Mouse (Mus musculus) fibroblast of lung, adult 2 months (primary cell): ENCODE data around the gene Man1b1.

Source experiments
- DNase-seq: peaks from one replicate; pipeline ENCODE4 v3.0.0-alpha.2; 2011; ENCODE audit warnings: low read depth

The Man1b1 gene

DNA sequence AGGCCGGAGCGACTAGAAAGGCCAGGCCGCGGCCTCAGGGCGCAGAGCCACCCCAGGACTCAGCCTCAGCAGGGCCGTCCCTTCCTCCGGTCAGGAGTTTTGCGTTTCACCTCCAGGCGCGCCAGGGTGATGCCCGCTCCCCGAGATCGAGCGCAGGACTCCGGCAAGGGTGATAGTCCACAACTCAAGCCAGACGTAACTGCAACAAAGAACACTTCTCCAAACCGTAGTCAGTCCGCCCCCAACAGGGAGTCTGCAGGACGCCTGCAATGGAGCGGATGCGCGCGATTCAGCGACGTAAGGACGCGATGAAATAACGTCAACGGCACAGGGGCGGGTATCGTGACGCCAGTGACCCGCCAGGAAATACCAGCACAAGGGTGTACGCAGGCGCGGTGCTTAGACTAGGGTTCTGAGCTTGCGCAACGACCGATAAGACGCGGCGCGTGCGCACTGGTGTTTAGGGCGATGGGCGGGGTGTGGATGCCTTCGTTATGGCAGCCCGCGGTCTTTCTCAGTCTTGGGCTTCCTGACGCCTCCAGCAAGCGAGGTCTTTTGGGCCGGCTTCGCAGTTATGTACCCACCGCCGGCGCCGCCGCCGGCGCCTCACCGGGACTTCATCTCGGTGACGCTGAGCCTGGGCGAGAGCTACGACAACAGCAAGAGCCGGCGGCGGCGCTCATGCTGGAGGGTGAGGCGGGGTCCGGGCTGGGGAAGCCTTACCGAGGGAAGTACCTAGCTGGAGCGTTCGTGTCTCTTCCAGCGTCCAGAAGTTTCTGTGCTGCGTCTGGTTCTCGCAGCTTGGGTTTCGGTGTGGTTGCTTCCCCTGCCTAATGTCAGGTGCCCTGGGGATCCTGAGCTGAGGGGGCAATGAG is at the start of gene Man1b1:
Gene Man1b1, plus strand, starts transcription at position 53 of the 875 bp plus-strand sequence.
- DNase-seq, result peak; percentile 98

- DNase-seq, result no peak
Observed at GRCm38 (mm10) chr2:25285551-25285950, 46.6 kb upstream of the Man1b1 start.

DNA sequence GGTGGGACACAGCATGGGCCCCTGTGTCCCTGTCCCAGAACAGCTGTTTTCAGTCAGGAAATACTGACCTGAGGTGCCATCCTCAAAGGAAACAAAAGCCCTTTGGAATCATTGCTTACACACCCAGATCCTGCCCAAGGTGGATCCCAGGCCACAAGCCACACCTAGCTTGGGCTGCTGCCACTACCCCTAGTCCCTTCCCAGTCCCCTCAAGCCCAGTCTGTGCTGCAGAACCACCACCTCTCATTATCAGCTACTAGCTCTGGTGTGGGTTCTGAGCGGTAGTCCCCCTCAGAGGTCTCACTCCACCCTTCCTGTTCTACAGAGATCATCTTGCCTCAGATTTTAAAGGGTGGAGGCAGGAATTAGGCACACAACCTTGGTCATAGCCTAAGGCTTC is 45.8 kb upstream of the Man1b1 start:
- no peak for DNase-seq

DNA sequence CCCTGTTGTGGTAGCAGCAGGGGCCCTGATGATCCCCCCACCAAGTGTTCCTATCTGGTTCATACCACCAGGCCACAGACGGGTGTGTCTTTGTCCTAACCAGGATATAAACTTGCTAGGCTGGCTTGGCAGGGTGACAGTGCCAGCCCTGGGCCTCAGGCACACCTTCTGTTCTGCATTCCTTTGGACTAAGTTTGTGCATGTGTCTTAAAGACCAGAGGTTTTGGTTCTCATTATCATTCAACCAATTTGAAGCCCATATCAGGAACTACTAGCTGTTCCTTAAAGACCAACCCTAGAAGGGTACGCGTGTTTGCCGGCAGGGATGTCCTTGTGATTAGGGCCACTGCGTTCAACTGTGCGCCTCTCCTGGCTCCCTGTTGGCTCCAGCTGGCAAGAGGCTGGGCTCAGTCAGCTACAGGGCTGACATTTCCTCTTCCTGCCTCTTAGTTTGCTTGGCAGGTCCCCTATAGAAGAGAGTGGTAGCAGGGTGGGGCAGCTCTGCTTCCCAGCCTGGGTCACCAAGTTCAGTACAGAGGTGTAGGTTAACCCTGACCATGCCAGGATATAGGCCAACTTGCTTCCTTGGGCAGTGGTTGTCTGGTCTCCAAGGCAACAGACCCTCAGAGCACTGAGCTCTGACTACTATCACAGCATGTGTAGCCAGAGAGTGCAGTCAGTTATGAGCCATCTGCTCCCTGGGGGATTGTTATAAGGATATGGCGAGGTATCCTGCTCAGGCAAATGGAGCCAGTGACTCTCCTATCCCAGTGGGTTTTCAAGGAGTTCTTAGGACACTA is 45.1 kb upstream of the Man1b1 start:
- DNase-seq, result no peak

DNA sequence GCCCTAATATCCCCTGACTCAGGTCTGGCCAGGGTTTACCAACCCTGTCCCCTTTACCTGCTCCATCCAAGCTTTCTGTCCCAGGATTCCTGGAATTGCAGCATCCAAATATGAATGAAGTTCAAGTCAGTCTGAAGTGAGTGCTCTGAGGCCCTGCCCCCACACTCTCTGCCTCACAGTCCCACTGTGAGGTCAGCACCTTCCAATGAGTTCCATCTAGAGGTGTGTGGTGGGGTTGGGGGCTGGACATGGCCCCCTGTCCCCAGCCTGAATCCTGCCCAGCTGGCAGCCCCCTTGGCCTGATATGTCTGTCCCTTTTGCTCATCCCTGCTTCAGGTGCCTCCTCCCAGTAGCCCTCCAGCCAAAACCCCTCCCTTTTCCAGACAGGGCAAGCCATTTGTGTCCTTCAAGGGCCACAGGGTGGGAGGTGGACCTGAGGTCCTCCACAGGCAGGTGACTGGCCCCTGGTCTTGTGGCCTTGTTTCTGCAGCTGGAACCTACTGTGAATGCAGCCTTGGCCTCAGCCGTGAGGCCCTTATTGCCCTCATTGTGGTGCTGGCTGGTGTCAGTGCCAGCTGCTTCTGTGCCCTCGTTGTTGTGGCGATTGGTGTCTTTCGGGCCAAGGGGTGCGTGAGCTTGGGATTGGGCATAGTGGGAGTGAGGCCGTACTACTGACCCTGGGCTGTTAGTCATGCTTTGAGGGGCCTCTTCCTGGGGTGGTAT is 44.0 kb upstream of the Man1b1 start, which contains the start of gene Tmem210:
Gene Tmem210, plus strand, starts transcription at position 219 of the 723 bp plus-strand sequence.
- no peak for DNase-seq

DNA sequence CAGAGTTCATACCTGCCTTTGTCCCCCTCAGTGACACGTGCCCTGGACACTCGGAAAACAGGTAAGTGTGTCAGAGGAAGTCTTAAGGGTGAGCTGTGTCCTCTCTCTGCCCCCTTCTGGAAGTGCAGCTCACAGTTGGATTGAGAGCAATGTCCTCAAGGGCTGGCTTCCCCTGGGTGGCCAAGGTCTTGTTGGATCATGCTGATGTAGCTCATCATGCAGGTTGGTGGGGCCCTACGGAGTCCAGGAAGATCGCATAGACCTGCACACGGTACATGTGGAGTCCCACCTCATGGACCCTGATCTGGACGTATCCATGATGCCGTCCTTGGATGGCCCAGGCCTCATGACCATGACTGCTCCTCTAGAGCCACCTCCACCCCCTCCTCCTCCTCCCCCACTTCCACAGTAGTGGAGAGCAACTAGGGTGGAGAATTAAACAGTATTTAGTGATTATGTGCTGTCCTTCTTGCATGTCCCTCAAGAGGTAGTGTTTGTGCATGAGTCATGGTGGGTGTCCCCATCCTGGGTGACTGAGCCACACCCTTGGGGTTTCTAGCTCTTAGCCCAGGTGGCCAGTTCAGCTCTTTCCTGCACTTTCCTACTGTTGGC is 43.3 kb upstream of the Man1b1 start:
- DNase-seq, result no peak

DNA sequence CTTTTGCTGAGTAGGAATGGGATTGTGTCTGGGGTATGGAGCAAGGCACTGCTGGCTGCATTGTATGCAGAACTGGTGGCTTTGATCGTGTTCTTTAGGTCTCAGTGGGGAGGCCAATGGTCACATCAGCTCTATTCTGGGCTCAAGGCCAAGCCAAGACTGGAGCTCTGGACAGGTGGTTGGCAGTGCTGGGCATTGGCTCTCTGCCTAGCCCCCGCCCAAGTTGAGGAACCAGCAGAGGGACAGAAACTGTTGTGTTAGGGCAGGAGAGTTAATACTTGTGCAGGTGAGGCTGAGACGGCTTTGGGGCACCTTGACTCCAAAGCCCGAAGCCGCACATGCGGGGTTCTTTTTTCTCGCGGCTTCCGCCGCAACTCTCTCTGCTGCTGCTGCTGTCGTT is 42.5 kb upstream of the Man1b1 start, which contains the start of gene Lrrc26:
Gene Lrrc26, plus strand, starts transcription at position 265 of the 400 bp plus-strand sequence.
- no peak for DNase-seq

DNA sequence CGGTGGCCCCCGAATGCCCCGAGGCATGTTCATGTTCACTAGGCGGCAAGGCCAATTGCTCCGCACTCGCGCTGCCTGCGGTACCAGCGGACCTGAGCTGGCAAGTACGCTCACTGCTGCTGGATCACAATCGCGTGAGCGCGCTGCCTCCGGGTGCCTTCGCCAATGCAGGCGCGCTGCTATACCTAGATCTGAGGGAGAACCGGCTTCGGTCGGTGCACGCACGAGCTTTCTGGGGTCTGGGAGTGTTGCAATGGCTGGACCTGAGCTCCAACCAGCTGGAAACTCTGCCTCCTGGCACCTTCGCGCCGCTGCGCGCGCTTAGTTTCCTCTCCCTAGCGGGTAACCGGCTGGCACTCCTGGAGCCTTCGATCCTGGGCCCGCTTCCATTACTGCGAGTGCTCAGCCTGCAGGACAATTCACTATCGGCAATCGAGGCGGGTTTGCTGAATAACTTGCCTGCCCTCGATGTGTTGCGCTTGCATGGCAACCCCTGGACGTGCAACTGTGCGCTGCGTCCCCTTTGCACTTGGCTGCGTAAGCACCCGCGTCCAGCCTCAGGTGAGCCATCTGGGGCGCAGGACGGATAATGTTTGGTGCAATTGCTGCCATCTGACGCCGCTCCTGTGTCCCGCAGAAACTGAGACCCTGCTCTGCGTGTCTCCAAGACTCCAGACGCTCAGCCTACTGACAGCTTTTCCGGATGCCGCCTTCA is 41.9 kb upstream of the Man1b1 start:
- DNase-seq, result no peak

- DNase-seq, result no peak
Observed at GRCm38 (mm10) chr2:25290816-25291130, 41.4 kb upstream of the Man1b1 start.

GRCm38 (mm10) chr2:25291184-25292053 is 40.7 kb upstream of the Man1b1 start:
- DNase-seq, result no peak

DNA sequence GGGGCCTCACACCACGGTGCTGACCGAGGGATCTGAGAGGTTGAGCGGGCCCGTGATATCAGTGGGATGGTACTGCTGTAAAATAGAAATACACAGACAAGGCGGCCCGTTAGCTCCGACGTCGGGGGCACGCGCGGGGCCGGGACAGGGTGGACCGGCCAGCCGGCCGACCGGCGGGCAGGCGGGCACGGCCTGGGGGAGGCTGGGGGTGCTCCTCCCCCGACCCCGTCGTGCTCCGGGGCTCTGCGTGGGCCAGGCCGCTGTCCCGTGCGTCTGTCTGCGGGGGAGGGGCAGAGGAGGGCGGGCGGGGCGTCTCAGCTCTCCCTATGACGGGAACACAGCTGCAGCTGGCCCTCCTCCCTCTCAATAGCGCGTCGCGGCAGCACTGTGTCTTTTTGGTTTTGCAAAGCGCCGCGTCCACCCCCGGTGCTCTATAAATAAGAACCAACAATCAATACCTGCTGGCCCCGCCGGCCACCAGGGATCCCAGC is 40.0 kb upstream of the Man1b1 start:
- no peak for DNase-seq

DNA sequence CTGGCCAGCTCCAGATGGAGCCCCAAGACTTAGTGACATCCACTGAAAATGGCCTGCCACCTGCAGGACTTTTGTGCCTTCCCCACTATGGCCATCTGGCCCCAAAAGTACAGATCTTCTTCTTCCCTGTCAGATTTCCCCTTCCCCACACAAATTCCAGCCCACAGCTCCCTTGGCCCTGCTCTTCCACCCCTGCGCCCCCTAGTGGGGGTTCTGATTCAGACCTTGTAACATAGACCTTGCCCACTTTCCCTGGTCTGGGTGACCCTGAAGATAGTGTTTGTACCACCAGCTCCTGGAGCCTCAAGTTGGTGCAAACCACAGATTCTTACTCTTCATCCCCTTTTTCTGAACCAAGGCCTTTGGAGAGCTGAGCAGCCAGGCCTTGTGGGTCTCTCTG is 39.3 kb upstream of the Man1b1 start:
- no peak for DNase-seq

GRCm38 (mm10) chr2:25293706-25294105 is 38.4 kb upstream of the Man1b1 start:
- DNase-seq, result no peak

DNA sequence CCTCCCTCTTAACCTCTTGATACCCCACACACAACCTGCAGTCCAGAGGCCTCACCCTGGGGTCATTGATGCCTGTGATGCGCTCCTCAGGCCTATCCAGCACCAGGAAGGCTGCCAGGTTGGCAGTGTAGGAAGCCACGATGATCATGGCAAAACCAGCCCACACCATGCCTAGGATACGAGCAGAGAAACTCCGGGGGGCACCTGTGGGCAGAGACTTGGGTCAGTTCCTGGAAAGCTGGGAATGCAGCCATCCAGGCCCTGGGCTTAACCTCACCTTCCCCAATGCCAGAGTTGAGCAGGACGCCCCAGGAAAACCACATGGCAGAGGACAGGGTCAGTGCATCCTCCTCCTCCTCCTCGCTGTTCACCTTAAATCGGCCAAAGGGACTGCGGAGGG is 35.0 kb upstream of the Man1b1 start:
- no peak for DNase-seq

DNA sequence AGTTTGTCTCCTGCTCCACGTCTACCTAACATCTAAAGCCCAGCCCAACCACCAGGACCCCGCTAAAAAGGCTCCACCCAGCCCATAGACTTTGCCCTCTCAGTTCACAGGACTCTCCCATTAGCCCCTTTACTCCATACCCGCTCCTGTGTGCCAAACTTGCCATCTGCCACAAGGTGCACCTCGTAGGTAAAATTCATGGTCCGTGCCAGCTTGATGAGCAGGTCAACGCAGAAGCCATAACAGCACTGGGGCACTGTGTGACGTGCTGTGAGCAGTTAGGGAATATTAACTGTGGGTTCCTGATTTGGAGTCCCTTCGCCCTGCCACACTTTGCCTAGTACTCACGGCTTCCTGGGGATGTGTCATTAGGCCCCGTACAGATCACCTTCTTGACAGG is 34.1 kb upstream of the Man1b1 start:
- no peak for DNase-seq

GRCm38 (mm10) chr2:25303452-25303851 is 28.7 kb upstream of the Man1b1 start:
- DNase-seq, result no peak

- DNase-seq, result no peak
Observed at GRCm38 (mm10) chr2:25303931-25304656, 28.0 kb upstream of the Man1b1 start.

DNA sequence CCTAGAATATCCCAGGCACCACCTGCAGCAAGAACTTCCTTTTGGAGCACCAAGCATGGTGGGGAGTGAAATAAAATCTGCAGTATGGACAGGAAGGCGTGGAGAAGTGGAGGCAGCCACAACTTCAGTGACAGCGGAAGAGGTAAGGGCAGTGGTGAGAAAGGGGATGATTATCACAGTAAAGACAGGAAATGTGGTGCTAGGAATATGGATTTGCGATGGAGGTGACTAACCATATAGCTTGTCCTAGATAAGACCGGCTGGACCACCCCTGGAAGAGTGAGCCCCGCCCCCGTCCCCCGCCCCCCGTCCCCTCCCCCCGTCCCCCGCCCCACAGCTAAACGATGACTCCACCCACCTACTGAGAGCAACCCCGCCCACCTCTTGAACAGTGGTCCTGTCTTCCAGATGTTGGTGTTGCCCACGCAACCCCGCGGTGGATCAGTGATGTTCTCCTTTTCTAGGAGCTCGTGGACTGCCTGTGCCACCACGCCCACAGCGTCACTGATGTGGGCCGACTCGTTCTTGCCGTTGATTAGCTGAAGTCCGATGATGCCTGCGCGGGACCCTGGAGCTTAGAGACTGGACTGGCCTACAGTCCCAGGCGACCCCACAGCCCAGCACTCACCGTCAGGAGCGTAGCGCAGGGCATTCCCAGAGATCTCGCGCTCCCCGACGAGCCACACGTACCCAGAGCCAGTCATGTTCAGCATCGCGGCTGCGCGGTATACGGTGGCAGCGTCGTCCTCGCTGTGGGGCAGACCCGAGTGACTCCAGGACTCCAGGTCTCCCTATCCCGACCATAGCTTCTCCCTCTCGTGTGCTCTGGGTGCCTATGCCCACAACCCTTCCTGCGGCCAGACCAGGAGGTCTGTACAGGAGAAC is 27.2 kb upstream of the Man1b1 start:
- no peak for DNase-seq
